Mouse (Mus musculus): ENCODE measurements at regions not wholly inside any gene's neighbourhood (a gene's known extent, or its start where the extent isn't known, plus 50 kb on each side); places are given as distances from the start of the nearest gene placed in this dataset.

- DNase-seq (ENCODE audit: low spot score in 2 of 2), result no peak
Measured at GRCm38 (mm10) chr1:82041286-82042050, 191.4 kb upstream of the Gm9747 start.

- DNase-seq (ENCODE audit: low spot score in 2 of 2), result no peak
Measured at GRCm38 (mm10) chr1:82042051-82042432, 190.9 kb upstream of the Gm9747 start.

- no peak for DNase-seq (ENCODE audit: low spot score in 2 of 2)
Measured at GRCm38 (mm10) chr1:82042527-82042926, 190.4 kb upstream of the Gm9747 start.

GRCm38 (mm10) chr1:82066291-82066690 is 166.6 kb upstream of the Gm9747 start:
- DNase-seq (ENCODE audit: low spot score in 2 of 2), result no peak

GRCm38 (mm10) chr1:82068571-82068970 is 164.3 kb upstream of the Gm9747 start:
- DNase-seq (ENCODE audit: low spot score in 2 of 2), result no peak

DNA sequence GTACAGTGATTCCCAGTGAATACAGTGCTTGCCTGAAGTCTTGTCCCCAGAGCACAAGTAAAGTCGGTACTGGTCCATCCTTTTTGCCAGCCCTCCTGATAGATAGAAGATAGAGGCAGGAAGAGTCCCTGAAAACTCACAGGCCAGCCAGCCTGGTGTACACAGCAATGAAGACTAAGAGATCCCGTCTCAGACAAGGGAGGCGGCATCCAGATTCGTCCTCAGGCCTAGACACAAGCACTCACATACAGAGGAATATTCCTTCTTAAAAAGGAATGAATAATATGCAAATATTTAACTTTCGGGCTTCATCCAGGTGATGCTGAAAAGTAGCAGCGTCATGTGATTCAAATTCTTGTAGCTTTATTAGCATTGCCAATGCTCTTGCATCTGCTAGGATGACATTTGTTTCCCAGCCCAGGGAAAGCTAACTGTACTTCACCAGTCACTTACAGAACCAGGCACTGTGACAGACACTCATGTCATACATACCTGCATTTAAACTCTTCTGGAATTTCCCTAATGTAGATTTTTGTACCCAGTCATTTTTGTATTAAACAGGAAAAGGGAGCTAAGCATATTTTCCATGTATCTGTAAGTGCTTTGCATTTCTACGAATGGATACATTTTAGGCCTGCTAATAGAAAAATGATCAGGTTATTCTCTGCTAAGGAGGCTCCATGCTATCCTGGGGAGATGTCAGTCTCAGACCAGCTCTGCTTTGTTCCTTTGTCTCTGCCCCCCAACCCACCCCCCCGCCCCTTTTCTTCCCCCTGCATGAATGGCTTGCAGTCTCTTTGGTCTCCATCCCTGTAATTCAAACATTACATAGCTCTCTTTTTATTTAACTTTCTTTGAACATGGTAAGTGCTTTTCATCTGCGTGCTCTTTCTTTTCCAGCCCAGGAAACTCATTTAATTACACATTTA is 162.5 kb upstream of the Gm9747 start:
- DNase-seq (ENCODE audit: low spot score in 2 of 2), result no peak

DNA sequence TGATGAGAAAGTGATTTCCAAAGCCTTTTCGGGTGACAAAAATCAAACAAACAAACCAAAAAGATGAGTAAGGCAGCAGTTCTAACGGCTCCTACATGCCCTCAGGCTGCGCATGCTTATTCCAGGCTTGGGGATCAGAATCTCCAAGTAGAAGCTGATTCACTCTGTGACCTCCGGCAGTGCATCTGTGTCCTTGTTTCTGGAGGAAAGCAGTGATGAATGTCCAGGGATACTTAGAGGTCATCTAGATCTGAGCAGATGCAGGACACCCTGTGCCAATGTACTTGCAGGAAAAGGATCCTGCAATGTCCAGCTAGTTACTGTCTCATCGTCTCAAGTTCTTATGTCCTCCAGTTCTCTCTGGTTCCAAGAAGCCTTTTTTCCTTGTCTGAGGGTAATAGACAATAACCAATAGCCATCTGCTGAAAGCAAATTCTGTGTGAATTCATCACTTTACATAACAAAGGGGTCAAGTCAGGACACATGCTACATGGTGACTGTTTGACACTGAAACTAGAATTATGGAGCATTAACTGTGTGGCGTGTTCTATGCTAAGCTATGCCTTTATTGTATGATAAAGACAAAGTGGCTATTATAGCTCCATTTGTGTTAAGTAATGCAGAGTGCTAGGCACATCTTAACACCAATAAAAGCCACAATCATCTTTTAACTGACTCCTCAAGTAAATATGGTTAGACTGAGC is 143.6 kb upstream of the Gm9747 start:
- DNase-seq (ENCODE audit: low spot score in 2 of 2), result no peak

- no peak for DNase-seq (ENCODE audit: low spot score in 2 of 2)
Measured at GRCm38 (mm10) chr1:82095101-82095500, 137.8 kb upstream of the Gm9747 start.

- DNase-seq (ENCODE audit: low spot score in 2 of 2), result no peak
Measured at GRCm38 (mm10) chr1:82106756-82107155, 126.2 kb upstream of the Gm9747 start.

GRCm38 (mm10) chr1:82110071-82110635 is 122.8 kb upstream of the Gm9747 start:
- DNase-seq (ENCODE audit: low spot score in 2 of 2), result no peak

- no peak for DNase-seq (ENCODE audit: low spot score in 2 of 2)
Measured at GRCm38 (mm10) chr1:82112401-82112800, 120.5 kb upstream of the Gm9747 start.

GRCm38 (mm10) chr1:82124503-82124902 is 108.4 kb upstream of the Gm9747 start:
- no peak for DNase-seq (ENCODE audit: low spot score in 2 of 2)

GRCm38 (mm10) chr1:82129700-82130275 is 103.1 kb upstream of the Gm9747 start:
- DNase-seq (ENCODE audit: low spot score in 2 of 2), result no peak

DNA sequence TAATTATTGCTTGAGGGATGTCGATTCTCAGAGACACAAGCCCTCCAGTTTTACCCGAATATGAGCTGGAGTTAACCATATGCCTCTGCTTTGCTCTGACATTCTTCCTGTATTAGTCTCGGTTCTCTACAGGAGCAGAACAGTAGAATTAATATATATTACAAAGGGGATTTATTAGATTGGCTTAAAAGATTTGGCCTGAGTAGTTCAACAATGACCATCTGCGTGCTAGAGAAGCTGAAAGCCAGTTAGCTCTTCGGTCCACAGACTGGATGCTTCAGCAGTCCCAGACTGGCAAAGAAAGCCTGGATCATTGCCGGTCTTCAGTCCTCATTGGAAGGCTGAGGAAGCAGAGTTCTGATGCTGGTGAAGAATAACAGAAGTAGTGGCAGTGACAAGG is 100.4 kb upstream of the Gm9747 start:
- DNase-seq (ENCODE audit: low spot score in 2 of 2), result no peak

DNA sequence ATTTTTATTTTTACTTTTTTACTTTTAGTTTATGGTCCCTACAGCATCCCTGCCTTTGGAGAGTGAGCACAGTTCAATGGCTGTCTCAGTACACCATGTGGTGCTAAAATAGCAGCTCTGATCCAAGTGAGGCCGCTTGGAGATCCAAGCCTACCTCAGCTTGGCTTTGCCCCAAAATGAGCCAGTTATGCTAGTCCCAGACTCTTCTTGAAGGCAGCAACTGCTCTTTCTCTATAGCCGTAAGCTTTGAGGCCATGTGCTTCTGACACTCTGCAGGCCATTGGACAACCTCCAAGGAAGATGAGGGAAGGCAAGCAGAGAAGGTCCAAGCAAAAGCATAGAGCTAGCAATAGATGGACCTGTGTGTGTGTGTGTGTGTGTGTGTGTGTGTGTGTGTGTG is 98.0 kb upstream of the Gm9747 start:
- no peak for DNase-seq (ENCODE audit: low spot score in 2 of 2)

GRCm38 (mm10) chr1:82135761-82136331 is 97.1 kb upstream of the Gm9747 start:
- no peak for DNase-seq (ENCODE audit: low spot score in 2 of 2)

GRCm38 (mm10) chr1:82145256-82145655 is 87.7 kb upstream of the Gm9747 start:
- no peak for DNase-seq (ENCODE audit: low spot score in 2 of 2)

GRCm38 (mm10) chr1:82150219-82151128 is 82.4 kb upstream of the Gm9747 start:
- DNase-seq (ENCODE audit: low spot score in 2 of 2), result peak; percentile 58 to 78

- DNase-seq (ENCODE audit: low spot score in 2 of 2), result no peak
Measured at GRCm38 (mm10) chr1:82155961-82156360, 77.0 kb upstream of the Gm9747 start.

GRCm38 (mm10) chr1:82157013-82157412 is 75.9 kb upstream of the Gm9747 start:
- no peak for DNase-seq (ENCODE audit: low spot score in 2 of 2)

Data from urinary bladder, postnatal 4 days (tissue).